Mouse (Mus musculus): ENCODE measurements at regions not wholly inside any gene's neighbourhood (a gene's known extent, or its start where the extent isn't known, plus 50 kb on each side); places are given as distances from the start of the nearest gene placed in this dataset.
A peak's percentile ranks its signal among the peaks of the same experiment; 100 is the strongest.

DNA sequence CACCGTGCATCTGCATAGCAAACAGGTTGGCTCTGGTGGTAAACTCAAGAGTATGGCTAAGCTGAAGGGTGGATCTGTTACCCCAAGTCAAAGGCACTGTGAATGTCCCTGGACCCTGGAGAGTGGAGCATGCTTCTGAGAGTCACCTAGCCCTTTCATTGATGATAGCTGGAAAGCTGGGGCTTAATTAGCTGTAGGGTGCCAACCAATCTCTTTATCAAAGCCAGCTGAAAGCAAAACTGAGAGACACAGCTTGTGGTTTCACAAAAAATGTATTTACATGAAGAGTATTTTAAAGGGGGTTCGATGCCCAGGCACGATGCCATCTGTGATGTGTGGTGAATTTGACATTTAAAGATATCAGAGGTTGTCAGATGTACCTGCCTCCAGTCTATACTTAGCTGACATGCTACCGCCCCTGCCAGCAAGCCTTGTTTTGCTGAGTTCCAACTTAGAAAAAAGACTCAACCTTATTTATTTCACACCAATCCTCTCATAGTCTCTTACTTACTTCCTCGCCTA, 209.3 kb upstream of the Spdye4c start:
- no peak for TF ChIP-seq POLR2A (IDR thresholded peaks at IDR 0.05; ENCODE audit: borderline replicate concordance, low read depth, low read length)
- no peak for TF ChIP-seq CTCF (IDR thresholded peaks at IDR 0.05; ENCODE audit: low read depth, low read length)
- H3K27ac ChIP-seq (ENCODE audit: insufficient read depth, low read depth, low read length): no peak overlapping the region
- H3K4me3 ChIP-seq (ENCODE audit: insufficient read depth, low read length): no peak overlapping the region
- H3K4me1 ChIP-seq (ENCODE audit: control insufficient read depth, insufficient read depth, low read length): peaks cover 43% of the 10 kb centered on the region

GRCm38 (mm10) chr2:128382473-128382872, 208.5 kb upstream of the Spdye4c start:
- TF ChIP-seq CTCF (IDR thresholded peaks at IDR 0.05; ENCODE audit: low read depth, low read length) (no peak), POLR2A (IDR thresholded peaks at IDR 0.05; ENCODE audit: borderline replicate concordance, low read depth, low read length) (no peak)
- Histone ChIP-seq H3K4me3 (ENCODE audit: insufficient read depth, low read length) (no peak overlapping the region), H3K4me1 (ENCODE audit: control insufficient read depth, insufficient read depth, low read length) (peaks cover 50% of the 10 kb centered on the region), H3K27ac (ENCODE audit: insufficient read depth, low read depth, low read length) (no peak overlapping the region)

DNA sequence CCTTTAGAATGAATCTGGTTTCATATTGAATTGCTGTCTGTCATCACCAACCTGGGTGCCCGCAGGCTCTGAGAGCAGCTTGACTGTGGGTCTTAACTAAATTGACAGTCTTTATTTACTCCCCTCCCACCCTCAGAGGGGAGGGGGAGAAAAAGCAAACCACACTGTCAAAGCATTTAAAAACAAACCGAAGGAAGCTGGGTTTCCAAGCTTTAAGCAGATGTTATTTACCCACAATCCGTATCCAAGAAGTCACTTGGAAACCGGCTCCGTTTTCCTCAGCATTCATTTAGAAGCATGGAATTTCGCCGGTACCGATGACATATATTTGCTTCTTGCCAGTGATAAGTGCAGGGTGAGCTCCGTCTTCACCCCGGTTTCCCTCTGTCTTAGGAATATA, 206.4 kb upstream of the Spdye4c start:
- TF ChIP-seq POLR2A (IDR thresholded peaks at IDR 0.05; ENCODE audit: borderline replicate concordance, low read depth, low read length) (no peak), CTCF (IDR thresholded peaks at IDR 0.05; ENCODE audit: low read depth, low read length) (no peak)
- Histone ChIP-seq H3K4me3 (ENCODE audit: insufficient read depth, low read length) (no peak overlapping the region), H3K4me1 (ENCODE audit: control insufficient read depth, insufficient read depth, low read length) (peaks cover 63% of the 10 kb centered on the region), H3K27ac (ENCODE audit: insufficient read depth, low read depth, low read length) (no peak overlapping the region)

DNA sequence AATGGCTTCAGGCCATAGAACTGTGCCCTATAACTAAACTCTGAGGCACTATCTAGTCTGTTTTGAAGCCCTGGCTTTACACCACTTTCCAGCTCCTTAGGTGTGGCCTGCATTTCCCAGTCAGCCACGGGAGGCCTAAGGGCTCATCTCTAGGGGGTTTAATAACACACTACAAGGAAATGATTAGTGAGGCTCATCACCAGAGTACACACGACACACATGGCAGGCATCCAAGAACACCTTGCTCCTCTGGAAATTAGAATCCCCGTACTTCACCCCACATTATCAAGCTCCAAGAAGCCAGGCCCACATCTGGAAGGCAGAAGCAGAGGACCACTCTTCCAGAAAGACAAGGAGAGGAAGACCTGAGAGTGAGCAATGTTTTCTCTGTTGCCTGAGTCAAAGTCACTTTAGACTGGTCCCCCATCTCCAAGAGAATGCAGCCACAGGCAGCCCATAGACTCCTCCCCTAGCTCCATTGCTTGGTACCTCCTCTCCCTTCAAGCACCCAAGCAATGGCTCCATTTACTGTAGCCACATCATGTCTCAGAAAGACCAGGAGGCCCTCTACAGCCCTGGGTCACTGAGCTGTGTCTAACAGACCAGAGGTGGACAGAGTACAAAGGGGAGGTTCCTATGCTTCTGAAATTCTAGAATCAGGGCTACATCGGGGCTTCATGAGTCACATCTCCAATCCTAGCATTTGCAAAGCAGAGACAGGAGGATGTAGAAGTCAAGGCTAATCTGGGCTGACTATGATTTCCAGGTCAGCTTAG, 204.0 kb upstream of the Spdye4c start:
- Histone ChIP-seq H3K27ac (ENCODE audit: insufficient read depth, low read depth, low read length) (no peak overlapping the region), H3K4me1 (ENCODE audit: control insufficient read depth, insufficient read depth, low read length) (peaks cover 61% of the 10 kb centered on the region), H3K4me3 (ENCODE audit: insufficient read depth, low read length) (no peak overlapping the region)
- no peak for TF ChIP-seq POLR2A (IDR thresholded peaks at IDR 0.05; ENCODE audit: borderline replicate concordance, low read depth, low read length)
- no peak for TF ChIP-seq CTCF (IDR thresholded peaks at IDR 0.05; ENCODE audit: low read depth, low read length)

DNA sequence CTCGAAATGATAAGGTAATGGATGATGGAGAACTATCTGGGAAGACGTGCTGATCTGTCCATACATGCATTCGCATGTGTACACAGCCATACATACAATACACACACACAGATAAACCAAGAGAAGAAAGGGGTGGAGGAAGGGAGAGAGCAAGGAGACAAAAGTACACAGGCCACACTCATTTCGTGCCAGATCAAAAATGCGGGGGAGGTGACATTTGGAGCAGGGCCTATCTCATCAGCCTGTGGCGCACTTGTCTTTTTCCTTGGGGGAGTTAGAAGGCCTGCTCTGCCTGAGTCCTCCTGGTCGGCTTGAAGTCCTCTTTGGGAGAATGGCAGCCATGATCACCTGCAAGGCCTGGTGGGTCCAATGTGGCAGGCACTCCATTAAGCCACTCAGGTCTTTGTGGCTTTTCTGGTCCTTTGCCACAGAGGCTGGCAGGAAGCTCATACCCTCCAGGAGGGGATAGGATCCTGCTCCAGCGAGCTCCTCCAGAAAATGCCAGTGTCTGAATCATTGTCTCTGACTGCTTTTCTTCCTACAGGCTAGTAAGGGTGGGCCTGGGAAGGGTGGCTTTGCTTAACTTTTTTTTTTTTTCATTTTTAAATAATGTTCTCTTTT, 203.0 kb upstream of the Spdye4c start:
- Histone ChIP-seq H3K4me3 (ENCODE audit: insufficient read depth, low read length) (no peak overlapping the region), H3K27ac (ENCODE audit: insufficient read depth, low read depth, low read length) (no peak overlapping the region), H3K4me1 (ENCODE audit: control insufficient read depth, insufficient read depth, low read length) (peaks cover 56% of the 10 kb centered on the region)
- TF ChIP-seq POLR2A (IDR thresholded peaks at IDR 0.05; ENCODE audit: borderline replicate concordance, low read depth, low read length): no peak
- no peak for TF ChIP-seq CTCF (IDR thresholded peaks at IDR 0.05; ENCODE audit: low read depth, low read length)

- H3K4me3 ChIP-seq (ENCODE audit: insufficient read depth, low read length): no peak overlapping the region
- peaks cover 59% of the 10 kb centered on the region for H3K4me1 ChIP-seq (ENCODE audit: control insufficient read depth, insufficient read depth, low read length)
- TF ChIP-seq POLR2A (IDR thresholded peaks at IDR 0.05; ENCODE audit: borderline replicate concordance, low read depth, low read length) (no peak), CTCF (IDR thresholded peaks at IDR 0.05; ENCODE audit: low read depth, low read length) (no peak)
- H3K27ac ChIP-seq (ENCODE audit: insufficient read depth, low read depth, low read length): peak overlapping the region; percentile 30
Observed at GRCm38 (mm10) chr2:128388883-128389470, 202.0 kb upstream of the Spdye4c start.

- H3K4me1 ChIP-seq (ENCODE audit: control insufficient read depth, insufficient read depth, low read length): peaks cover 62% of the 10 kb centered on the region
- H3K27ac ChIP-seq (ENCODE audit: insufficient read depth, low read depth, low read length): peak overlapping the region; percentile 99
- TF ChIP-seq POLR2A (IDR thresholded peaks at IDR 0.05; ENCODE audit: borderline replicate concordance, low read depth, low read length): no peak
- TF ChIP-seq CTCF (IDR thresholded peaks at IDR 0.05; ENCODE audit: low read depth, low read length): no peak
- H3K4me3 ChIP-seq (ENCODE audit: insufficient read depth, low read length): peak overlapping the region; percentile 46
Observed at GRCm38 (mm10) chr2:128392344-128392743, 198.7 kb upstream of the Spdye4c start.

DNA sequence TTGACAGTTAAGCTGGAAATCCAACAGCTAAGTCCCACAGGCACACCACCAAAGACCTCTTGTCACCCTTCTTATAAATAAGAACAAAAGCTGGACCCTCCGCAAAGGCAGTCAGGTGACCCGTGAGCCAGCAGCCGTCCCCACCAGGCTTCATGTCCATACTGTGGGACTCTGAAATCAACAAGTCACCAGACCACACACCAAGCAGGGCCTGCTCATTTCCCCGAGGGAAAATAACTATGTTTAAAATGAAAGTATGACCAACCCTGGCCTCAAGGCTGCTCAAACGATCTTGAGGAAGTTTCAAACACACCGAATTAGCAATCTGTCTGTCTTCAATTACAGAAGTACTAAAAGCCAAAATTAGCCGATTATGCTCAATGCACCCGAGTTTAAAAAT, 197.6 kb upstream of the Spdye4c start:
- Histone ChIP-seq H3K4me3 (ENCODE audit: insufficient read depth, low read length) (peak overlapping the region; percentile 50), H3K27ac (ENCODE audit: insufficient read depth, low read depth, low read length) (peak overlapping the region; percentile 99), H3K4me1 (ENCODE audit: control insufficient read depth, insufficient read depth, low read length) (peaks cover 52% of the 10 kb centered on the region)
- TF ChIP-seq POLR2A (IDR thresholded peaks at IDR 0.05; ENCODE audit: borderline replicate concordance, low read depth, low read length) (no peak), CTCF (IDR thresholded peaks at IDR 0.05; ENCODE audit: low read depth, low read length) (no peak)

DNA sequence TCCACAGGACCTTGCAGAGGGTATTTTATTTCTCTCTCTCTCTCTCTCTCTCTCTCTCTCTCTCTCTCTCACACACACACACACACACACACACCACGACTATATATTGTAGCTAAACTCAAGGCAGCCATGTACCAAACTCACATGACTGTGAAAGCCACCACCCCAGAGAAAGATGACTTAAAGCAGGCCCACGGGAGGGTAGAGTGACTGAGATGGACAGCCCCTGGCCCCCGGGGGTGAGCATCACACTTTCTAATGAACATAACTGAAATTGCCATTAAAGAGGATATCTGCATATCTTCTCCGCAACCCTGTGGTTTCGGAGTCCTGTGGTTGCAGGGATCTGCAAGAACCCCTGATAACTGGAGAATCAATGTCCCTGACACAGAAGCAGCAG, 197.1 kb upstream of the Spdye4c start:
- Histone ChIP-seq H3K4me1 (ENCODE audit: control insufficient read depth, insufficient read depth, low read length) (peaks cover 47% of the 10 kb centered on the region), H3K27ac (ENCODE audit: insufficient read depth, low read depth, low read length) (peak overlapping the region; percentile 99), H3K4me3 (ENCODE audit: insufficient read depth, low read length) (peak overlapping the region; percentile 50)
- TF ChIP-seq CTCF (IDR thresholded peaks at IDR 0.05; ENCODE audit: low read depth, low read length) (no peak), POLR2A (IDR thresholded peaks at IDR 0.05; ENCODE audit: borderline replicate concordance, low read depth, low read length) (no peak)

Measured in bone marrow macrophage, adult 2 months (primary cell).